In the genomic region with DNA sequence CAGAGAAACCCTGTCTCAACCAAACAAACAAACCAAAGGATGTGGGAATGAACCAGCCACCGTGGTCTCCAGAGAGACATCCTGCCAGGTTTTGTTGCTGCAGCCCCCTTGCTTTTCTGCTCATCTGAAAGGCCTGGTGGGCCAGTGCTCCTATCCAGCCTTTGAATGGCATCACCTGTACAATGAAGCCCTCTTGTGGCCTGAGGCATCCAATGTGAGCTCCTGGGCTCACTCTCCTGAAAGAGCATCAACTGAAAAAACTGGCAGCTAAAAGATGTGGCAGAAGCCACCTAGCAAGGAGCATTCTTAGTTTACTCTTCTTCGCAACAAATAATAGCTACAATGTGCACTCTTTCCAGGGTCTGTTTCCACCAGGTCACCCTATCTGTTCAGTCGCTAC, we compare ENCODE assay signal across 15 mouse cellular contexts. TPM values are rescaled to one million over a fixed set of nuclear protein-coding genes. Genes with fewer than 3 reads are reported as not detected.
"Had no signal": no experiment of that assay in that cellular context is flagged by ENCODE, and none has a peak within 500 bp of the region (broad histone marks: within the 10 kb centered on the region; RNA-seq: fewer than 3 reads in every experiment).

No protein-coding gene starts in this region.

- H3K9me3 ChIP-seq: limb, embryonic 10.5 days; liver, embryonic 15.5 days; midbrain, embryonic 12.5 days; neural tube, embryonic 12.5 days had no signal

- H3K4me2 ChIP-seq: liver, embryonic 11.5 days; liver, embryonic 15.5 days; lung, embryonic 14.5 days; midbrain, embryonic 12.5 days; neural tube, embryonic 12.5 days had no signal

- H3K27me3 ChIP-seq: neural tube, embryonic 12.5 days had no signal

- H3K27ac ChIP-seq: limb, embryonic 10.5 days; liver, embryonic 15.5 days; midbrain, embryonic 12.5 days; neural tube, embryonic 12.5 days; stomach, postnatal 0 days had no signal

- H3K4me3 ChIP-seq: limb, embryonic 10.5 days; liver, embryonic 15.5 days; megakaryocyte, embryonic 14.5 days; midbrain, embryonic 12.5 days; neural tube, embryonic 12.5 days had no signal

- DNase-seq: kidney, postnatal 25 days; layer of hippocampus, adult 9-11 months; lung, embryonic 14.5 days; lung, postnatal 10 days; lung, postnatal 4 days; thymus, postnatal 4 days had no signal

- H3K4me1 ChIP-seq: limb, embryonic 10.5 days; liver, embryonic 15.5 days; megakaryocyte, embryonic 14.5 days; midbrain, embryonic 12.5 days; neural tube, embryonic 12.5 days had no signal

- H3K36me3 ChIP-seq: limb, embryonic 10.5 days; liver, embryonic 15.5 days; midbrain, embryonic 12.5 days; neural tube, embryonic 12.5 days had no signal

- H3K9ac ChIP-seq: liver, embryonic 15.5 days; lung, embryonic 14.5 days; midbrain, embryonic 12.5 days; neural tube, embryonic 12.5 days had no signal

RNA-seq across cellular contexts. Expression of a gene that starts 6.6 kb away (rescaled TPM):
- total RNA-seq: monocyte, adult 5-6 weeks; neutrophil, adult 5-6 weeks had no signal
- polyA plus RNA-seq: limb, embryonic 10.5 days; liver, embryonic 11.5 days; liver, embryonic 15.5 days had no signal
